In genomic region chr1:90273629-90273928, GRCm38 (mm10) we compare ENCODE assay signal across 19 mouse cellular contexts.
DNase-seq lines count a peak whose midpoint lies in the region; ATAC-seq and TF ChIP-seq lines count a peak whose summit lies in the region.
"Had no signal": no experiment of that assay in that cellular context is flagged by ENCODE, and none has a peak within 500 bp of the region (broad histone marks: within the 10 kb centered on the region; RNA-seq: fewer than 3 reads in every experiment).

No protein-coding gene starts in this region.

- H3K36me3 ChIP-seq in heart, embryonic 12.5 days, result no peaks in the 10 kb centered on the region
- H3K36me3 ChIP-seq in liver, embryonic 13.5 days, result no peaks in the 10 kb centered on the region
- H3K36me3 ChIP-seq in liver, postnatal 0 days (replicated peaks; ENCODE audit: insufficient read depth, low read length), result no peaks in the 10 kb centered on the region
- H3K36me3 ChIP-seq in embryonic facial prominence, embryonic 12.5 days, result no peaks in the 10 kb centered on the region
- no peaks in the 10 kb centered on the region for H3K36me3 ChIP-seq in neural tube, embryonic 14.5 days (ENCODE audit: control insufficient read depth, insufficient read depth, low read length)
- H3K36me3 ChIP-seq: kidney, embryonic 15.5 days; lung, embryonic 15.5 days; midbrain, embryonic 13.5 days had no signal

- intact Hi-C loops in heart, postnatal 14 days (cut with DNase I), result no loop called here

- peaks cover 13% of the 10 kb centered on the region for H3K4me1 ChIP-seq in heart, embryonic 12.5 days (replicated peaks)
- H3K4me1 ChIP-seq in liver, embryonic 13.5 days (replicated peaks), result peaks cover 66% of the 10 kb centered on the region
- no peaks in the 10 kb centered on the region for H3K4me1 ChIP-seq in liver, postnatal 0 days (ENCODE audit: insufficient read depth)
- peaks cover 36% of the 10 kb centered on the region for H3K4me1 ChIP-seq in embryonic facial prominence, embryonic 12.5 days
- peaks cover 9% of the 10 kb centered on the region for H3K4me1 ChIP-seq in neural tube, embryonic 14.5 days (ENCODE audit: control insufficient read depth, insufficient read depth, low read length)
- H3K4me1 ChIP-seq: lung, embryonic 15.5 days had no signal

- H3K4me2 ChIP-seq in heart, embryonic 12.5 days, result no peak overlapping the region
- no peak overlapping the region for H3K4me2 ChIP-seq in liver, embryonic 13.5 days
- H3K4me2 ChIP-seq in liver, postnatal 0 days (ENCODE audit: low read depth, low read length), result no peak overlapping the region
- H3K4me2 ChIP-seq in embryonic facial prominence, embryonic 12.5 days (replicated peaks), result no peak overlapping the region
- H3K4me2 ChIP-seq in neural tube, embryonic 14.5 days (ENCODE audit: low read depth, low read length), result no peak overlapping the region
- H3K4me2 ChIP-seq: kidney, embryonic 15.5 days; lung, embryonic 15.5 days; midbrain, embryonic 13.5 days had no signal

- TF ChIP-seq EP300 in liver, postnatal 0 days (IDR thresholded peaks at IDR 0.05; ENCODE audit: low read depth), result no peak

- no peak for ATAC-seq in heart, embryonic 12.5 days (ENCODE audit: insufficient number of reproducible peaks, low FRiP score)
- ATAC-seq in liver, embryonic 13.5 days (ENCODE audit: low read depth), result no peak
- no peak for ATAC-seq in liver, postnatal 0 days
- no peak for ATAC-seq in embryonic facial prominence, embryonic 12.5 days (ENCODE audit: insufficient number of reproducible peaks, insufficient read depth, low FRiP score, low TSS enrichment)
- peak; percentile 38; the same call in 1 of the 2 replicates for ATAC-seq in neural tube, embryonic 14.5 days (ENCODE audit: low read depth)
- ATAC-seq: forebrain, embryonic 16.5 days; midbrain, embryonic 13.5 days had no signal

- H3K9me3 ChIP-seq in heart, embryonic 12.5 days (replicated peaks), result no peaks in the 10 kb centered on the region
- H3K9me3 ChIP-seq in liver, embryonic 13.5 days (replicated peaks), result peaks cover 4% of the 10 kb centered on the region; the same call in 1 of the 2 replicates
- H3K9me3 ChIP-seq in liver, postnatal 0 days (ENCODE audit: low read length), result no peaks in the 10 kb centered on the region; the same call in 1 of the 2 replicates
- H3K9me3 ChIP-seq in embryonic facial prominence, embryonic 12.5 days, result 0 out of 2 replicates have a peak, but pooled peaks cover 3% of the 10 kb centered on the region
- H3K9me3 ChIP-seq in neural tube, embryonic 14.5 days (ENCODE audit: control insufficient read depth, low read length), result no peaks in the 10 kb centered on the region
- H3K9me3 ChIP-seq: kidney, embryonic 15.5 days; lung, embryonic 15.5 days; midbrain, embryonic 13.5 days had no signal

- TF ChIP-seq CTCF in liver, postnatal 0 days (IDR thresholded peaks at IDR 0.05; ENCODE audit: low read depth), result no peak

- H3K9ac ChIP-seq in heart, embryonic 12.5 days, result no peak overlapping the region
- H3K9ac ChIP-seq in liver, embryonic 13.5 days, result peak overlapping the region; percentile 39
- no peak overlapping the region for H3K9ac ChIP-seq in liver, postnatal 0 days (replicated peaks)
- no peak overlapping the region for H3K9ac ChIP-seq in embryonic facial prominence, embryonic 12.5 days
- H3K9ac ChIP-seq in neural tube, embryonic 14.5 days (replicated peaks; ENCODE audit: low read depth, low read length), result no peak overlapping the region
- H3K9ac ChIP-seq: kidney, embryonic 15.5 days; lung, embryonic 15.5 days; midbrain, embryonic 13.5 days had no signal

- no peak overlapping the region for H3K4me3 ChIP-seq in heart, embryonic 12.5 days
- H3K4me3 ChIP-seq in liver, embryonic 13.5 days (replicated peaks), result no peak overlapping the region
- H3K4me3 ChIP-seq in liver, postnatal 0 days (ENCODE audit: low read depth, low read length), result no peak overlapping the region
- H3K4me3 ChIP-seq in embryonic facial prominence, embryonic 12.5 days, result no peak overlapping the region
- H3K4me3 ChIP-seq in neural tube, embryonic 14.5 days (ENCODE audit: low read depth, low read length), result no peak overlapping the region
- H3K4me3 ChIP-seq: erythroblast, embryonic 14.5 days; kidney, embryonic 15.5 days; lung, embryonic 15.5 days; midbrain, embryonic 13.5 days had no signal

- H3K27me3 ChIP-seq in heart, embryonic 12.5 days (replicated peaks), result no peaks in the 10 kb centered on the region; the same call in 1 of the 2 replicates
- peaks cover 6% of the 10 kb centered on the region; the same call in 1 of the 2 replicates for H3K27me3 ChIP-seq in liver, embryonic 13.5 days
- no peaks in the 10 kb centered on the region for H3K27me3 ChIP-seq in liver, postnatal 0 days (ENCODE audit: insufficient read depth, low read length)
- H3K27me3 ChIP-seq in embryonic facial prominence, embryonic 12.5 days, result no peaks in the 10 kb centered on the region
- H3K27me3 ChIP-seq in neural tube, embryonic 14.5 days (ENCODE audit: control insufficient read depth, insufficient read depth, low read length), result no peaks in the 10 kb centered on the region
- H3K27me3 ChIP-seq: midbrain, embryonic 13.5 days had no signal

- no peak for DNase-seq in heart, postnatal 14 days
- DNase-seq in liver, embryonic 13.5 days, result no peak
- DNase-seq in liver, postnatal 0 days, result no peak
- no peak for DNase-seq in right cerebral cortex, adult 18-20 months
- DNase-seq in T-cell, adult 2 months (ENCODE audit: low spot score), result no peak
- DNase-seq: adrenal gland, adult 2 months; embryo, embryonic 11 days; heart, adult 11 months; heart, postnatal 10 days; right cerebral cortex, postnatal 25 days had no signal

- 0 out of 2 replicates have a peak overlapping the region, but pooled peaks have one; percentile 45 for H3K27ac ChIP-seq in heart, embryonic 12.5 days (ENCODE audit: poor library complexity, severe bottlenecking)
- H3K27ac ChIP-seq in liver, embryonic 13.5 days, result peak overlapping the region; percentile 90
- no peak overlapping the region for H3K27ac ChIP-seq in liver, postnatal 0 days (ENCODE audit: low read depth)
- H3K27ac ChIP-seq in embryonic facial prominence, embryonic 12.5 days, result peak overlapping the region; percentile 25; the same call in 1 of the 2 replicates
- H3K27ac ChIP-seq in neural tube, embryonic 14.5 days (ENCODE audit: low read depth, low read length), result no peak overlapping the region
- H3K27ac ChIP-seq: kidney, embryonic 15.5 days; lung, embryonic 15.5 days; macrophage; midbrain, embryonic 13.5 days had no signal

Comparison
In these comparisons a context has a peak if more than half of its experiments do, and no peak if none do; other contexts are left out.
1. H3K27ac ChIP-seq: peak in heart, embryonic 12.5 days (single experiment), liver, embryonic 13.5 days (single experiment) and embryonic facial prominence, embryonic 12.5 days (single experiment); none in liver, postnatal 0 days (single experiment) and neural tube, embryonic 14.5 days (single experiment).